Mouse (Mus musculus) kidney, adult 2 months (tissue): Measurements from ENCODE around the gene Drap1. TPM values are rescaled to one million over a fixed set of nuclear protein-coding genes. Genes with fewer than 3 reads are reported as not detected.
"Not testable (repeated sequence)": the region's sequence is repeated elsewhere in the genome, so short reads cannot be mapped to it uniquely, and the experiment has no call there.

Experiments
- DNase-seq: peaks from one replicate; pipeline ENCODE4 v3.0.0; 2021
- H3K27ac ChIP-seq: fragments of 200-500 bp; 2 replicates; pipeline ENCODE4 v1.5.1; 2012; ENCODE audit warnings: low read depth, low read length, control low read depth, inconsistent platforms; ENCODE audit not compliant: insufficient read depth
- H3K27me3 ChIP-seq: fragments of 200-500 bp; replicated peaks from 2 replicates; pipeline ENCODE4 v1.6.1; 2012; ENCODE audit warnings: mild to moderate bottlenecking, moderate library complexity, low read length, inconsistent platforms; ENCODE audit not compliant: control insufficient read depth, insufficient read depth
- H3K36me3 ChIP-seq: fragments of 200-500 bp; 2 replicates; pipeline ENCODE4 v1.6.1; 2012; ENCODE audit warnings: mild to moderate bottlenecking, moderate library complexity, low read length, inconsistent platforms; ENCODE audit not compliant: control insufficient read depth, insufficient read depth
- H3K4me1 ChIP-seq: fragments of 200-500 bp; 2 replicates; pipeline ENCODE4 v1.6.1; 2011; ENCODE audit warnings: low read length; ENCODE audit not compliant: control insufficient read depth, insufficient read depth
- H3K4me3 ChIP-seq: fragments of 200-500 bp; 2 replicates; pipeline ENCODE4 v1.5.1; 2011; ENCODE audit warnings: mild to moderate bottlenecking, low read depth, low read length, control low read depth; ENCODE audit not compliant: insufficient read depth
- CTCF ChIP-seq: fragments of 200-500 bp; conservative IDR thresholded peaks from 2 replicates; pipeline ENCODE4 v1.5.1; 2011; ENCODE audit warnings: low read depth, mild to moderate bottlenecking, control low read depth, low read length, moderate library complexity, mixed read lengths; ENCODE audit not compliant: insufficient read depth, insufficient read length
- POLR2A ChIP-seq: fragments of 200-500 bp; IDR thresholded peaks from one replicate; pipeline ENCODE4 v1.6.1; 2011; ENCODE audit warnings: low read depth, low read length, control low read depth
- WGBS: fragments of 180-500 bp; shearing (Covaris S2); methylation state at CpG from one replicate; pipeline ENCODE4 v1.1.7; 2018; 5-methylcytosine and 5-hydroxymethylcytosine counted together
- polyA plus RNA-seq: library from polyadenylated mRNA; depleted of rRNA; stranded (reverse); fragments of >200 nt; gene quantifications from 2 replicates; pipeline ENCODE4 v1.2.3, GENCODE M21; 2012

The Drap1 gene
- polyA plus RNA-seq, 1 experiment: 150 TPM

GRCm38 (mm10) chr19:5409068-5409467 is 15.7 kb downstream of the Drap1 start:
- WGBS: 71% methylated on average over 5 of the region's 5 CpGs
- Histone ChIP-seq H3K27me3 (no peaks in the 10 kb centered on the region), H3K36me3 (no peaks in the 10 kb centered on the region), H3K4me1 (peaks cover 16% of the 10 kb centered on the region), H3K27ac (peak overlapping the region; percentile 99), H3K4me3 (no peak overlapping the region)
- TF ChIP-seq POLR2A: no peak
- TF ChIP-seq CTCF: no peak
- DNase-seq: no peak

DNA sequence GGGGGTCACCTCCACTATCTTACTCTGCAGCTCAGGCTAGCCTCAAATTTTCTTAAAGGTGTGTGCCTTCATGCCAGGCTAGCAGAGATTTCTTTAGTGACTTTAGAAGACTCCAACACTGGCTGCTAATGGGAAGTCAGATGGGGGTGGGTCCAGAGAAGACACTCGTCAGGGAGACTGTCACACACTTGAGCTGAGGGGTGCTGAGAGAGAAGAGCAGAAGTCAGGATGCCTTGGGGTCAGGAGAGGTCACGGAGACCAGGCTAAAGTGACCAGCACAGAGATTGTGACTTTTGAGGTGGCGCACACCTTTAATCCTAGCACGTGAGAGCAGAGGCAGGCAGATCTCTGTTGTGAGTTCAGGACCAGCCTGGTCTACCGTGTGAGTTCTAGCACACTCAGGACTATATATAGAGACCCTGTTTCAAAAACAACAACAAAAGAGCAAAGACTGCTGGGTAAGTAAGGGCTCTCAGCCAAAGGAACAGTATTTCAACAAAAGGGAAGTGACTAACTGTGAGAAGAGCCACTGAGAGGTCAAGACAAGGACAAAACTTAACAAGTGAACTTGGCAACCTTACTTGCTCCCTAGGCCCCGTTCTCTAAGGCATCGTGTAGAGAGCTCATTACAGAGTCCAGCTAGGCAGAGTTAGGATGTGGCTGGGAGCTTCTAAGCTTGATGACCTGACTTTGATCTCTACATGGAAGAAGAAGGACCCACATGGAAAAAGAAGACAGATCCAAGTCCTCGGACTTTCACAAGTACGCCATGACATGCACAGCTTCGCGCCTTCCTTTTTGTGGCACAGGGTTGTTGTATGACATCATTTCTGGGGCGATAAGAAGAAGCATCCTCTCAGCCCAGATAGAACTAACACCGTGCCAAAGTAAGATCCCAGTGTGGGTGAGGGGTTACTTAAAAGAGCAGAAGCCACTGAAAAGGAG is 16.4 kb downstream of the Drap1 start:
- Histone ChIP-seq H3K4me1 (peaks cover 16% of the 10 kb centered on the region), H3K4me3 (peak overlapping the region; percentile 10; the same call in 1 of the 2 replicates), H3K27me3 (no peaks in the 10 kb centered on the region), H3K27ac (peak overlapping the region; percentile 99), H3K36me3 (no peaks in the 10 kb centered on the region)
- DNase-seq: peak; percentile 82
- WGBS: 59% methylated on average over 13 of the region's 13 CpGs
- peak; percentile 12 for TF ChIP-seq POLR2A
- no peak for TF ChIP-seq CTCF

- Histone ChIP-seq H3K27me3 (no peaks in the 10 kb centered on the region), H3K4me3 (peak overlapping the region; percentile 89), H3K27ac (peak overlapping the region; percentile 99), H3K4me1 (peaks cover 16% of the 10 kb centered on the region), H3K36me3 (no peaks in the 10 kb centered on the region)
- DNase-seq: peak; percentile 82
- WGBS: 12% methylated on average over 7 of the region's 7 CpGs
- TF ChIP-seq POLR2A (no peak), CTCF (peak; percentile 79)
These were observed 17.6 kb downstream of the Drap1 start for GRCm38 (mm10) chr19:5407133-5407532.

- peak overlapping the region; percentile 89 for H3K4me3 ChIP-seq
- H3K27me3 ChIP-seq, H3K36me3 ChIP-seq: not testable (repeated sequence)
- 19% methylated on average over 24 of the region's 25 CpGs for WGBS
- peaks cover 16% of the 10 kb centered on the region for H3K4me1 ChIP-seq
- DNase-seq: peak; percentile 77
- H3K27ac ChIP-seq: peak overlapping the region; percentile 99
- TF ChIP-seq POLR2A: peak; percentile 31
These were observed 18.1 kb downstream of the Drap1 start for GRCm38 (mm10) chr19:5406531-5407126.

- Histone ChIP-seq H3K4me1 (peaks cover 16% of the 10 kb centered on the region), H3K27me3 (no peaks in the 10 kb centered on the region), H3K4me3 (peak overlapping the region; percentile 30), H3K27ac (peak overlapping the region; percentile 93), H3K36me3 (no peaks in the 10 kb centered on the region)
- no peak for DNase-seq
- WGBS: 17% methylated on average over 7 of the region's 7 CpGs
- TF ChIP-seq CTCF (no peak), POLR2A (no peak)
These were observed 18.9 kb downstream of the Drap1 start for GRCm38 (mm10) chr19:5405924-5406323.

DNA sequence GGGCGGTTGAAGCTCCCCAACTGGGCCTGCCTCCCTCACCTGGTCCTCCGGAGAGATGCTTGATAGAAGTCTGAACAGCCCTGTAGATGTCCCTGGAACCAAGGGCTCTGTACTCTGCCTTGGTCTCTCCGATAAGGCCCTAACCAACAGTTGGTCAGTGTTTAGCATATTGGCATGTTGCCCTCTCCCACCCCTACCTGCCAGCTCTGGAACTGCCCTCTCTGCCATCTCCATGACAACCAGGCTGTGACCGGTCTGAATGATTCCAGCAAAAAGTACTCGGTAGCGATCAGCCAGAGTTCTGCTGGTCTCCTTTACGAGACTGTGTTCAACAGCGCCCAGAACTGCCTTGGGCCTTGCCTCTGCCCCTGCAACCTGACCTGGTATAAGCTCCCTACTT is 22.5 kb downstream of the Drap1 start, which contains the start of gene Tsga10ip:
Gene Tsga10ip, minus strand, starts transcription at position 234 of the 400 bp plus-strand sequence.
- WGBS: 56% methylated on average over 8 of the region's 8 CpGs
- H3K27ac ChIP-seq: no peak within 1 kb of the TSS
- no peak for DNase-seq
- peaks cover 4% of the 10 kb centered on the region; the same call in 1 of the 2 replicates for H3K4me1 ChIP-seq
- TF ChIP-seq CTCF: no peak
- no peak for TF ChIP-seq POLR2A
- no peak within 1 kb of the TSS for H3K4me3 ChIP-seq
- H3K36me3 ChIP-seq: no peaks in the 10 kb centered on the region
- H3K27me3 ChIP-seq: no peaks in the 10 kb centered on the region

DNA sequence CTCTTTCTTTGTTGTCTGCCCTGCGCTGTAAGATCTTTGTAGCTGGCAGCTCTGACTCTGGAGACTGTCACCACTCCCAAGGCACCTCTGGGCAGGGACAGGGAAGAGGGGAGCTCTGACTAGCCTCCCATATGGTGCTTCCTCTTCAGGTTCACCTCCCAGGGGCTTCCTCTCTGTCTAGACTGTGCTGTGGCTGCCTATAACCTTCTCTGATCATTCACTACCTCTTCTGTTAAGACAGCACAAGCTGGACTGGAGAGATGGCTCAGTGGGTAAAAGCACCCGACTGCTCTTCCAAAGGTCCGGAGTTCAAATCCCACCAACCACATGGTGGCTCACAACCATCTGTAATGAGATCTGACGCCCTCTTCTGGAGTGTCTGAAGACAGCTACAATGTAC is 23.7 kb downstream of the Drap1 start:
- H3K4me1 ChIP-seq, H3K27me3 ChIP-seq, H3K27ac ChIP-seq, DNase-seq, H3K4me3 ChIP-seq, H3K36me3 ChIP-seq: not testable (repeated sequence)
- 79% methylated on average over 4 of the region's 4 CpGs for WGBS
